Mouse (Mus musculus): ENCODE results near the gene Hist1h4f. TPM values are rescaled to one million over a fixed set of nuclear protein-coding genes. Genes with fewer than 3 reads are reported as not detected.
"Not testable (repeated sequence)": the region's sequence is repeated elsewhere in the genome, so short reads cannot be mapped to it uniquely, and the experiment has no call there.

Gene Hist1h4f
- polyA plus RNA-seq, 1 experiment: 27.0 TPM

- 19% methylated on average over 2 of the region's 2 CpGs for WGBS
- not testable (repeated sequence) for DNase-seq (ENCODE audit: low read depth, low spot score)
Observed at GRCm38 (mm10) chr13:23560699-23561098, 9.3 kb upstream of the Hist1h4f start.

DNA sequence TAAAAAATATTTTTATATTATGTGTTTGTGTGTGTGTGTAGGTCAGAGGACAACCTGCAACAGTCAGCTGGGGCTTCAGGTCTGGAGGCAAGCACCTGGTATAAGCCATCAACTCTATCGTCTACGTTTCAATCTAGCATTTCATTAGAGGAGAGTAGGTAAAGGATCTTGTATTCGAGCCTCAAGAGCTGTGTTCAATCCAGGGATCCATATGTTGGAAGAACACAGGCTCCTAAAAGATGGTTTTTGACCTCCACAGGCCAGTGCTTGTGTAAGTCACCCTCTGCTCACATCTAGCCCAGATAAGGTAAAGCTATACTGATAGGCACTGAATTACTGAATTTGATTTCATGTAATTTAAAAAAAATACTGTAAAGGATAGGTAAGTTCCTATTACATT is 5.5 kb upstream of the Hist1h4f start:
- no peak for DNase-seq (ENCODE audit: low read depth, low spot score)
- WGBS: 45% methylated on average over 3 of the region's 3 CpGs

GRCm38 (mm10) chr13:23555839-23556416 is 4.5 kb upstream of the Hist1h4f start:
- no peak for DNase-seq (ENCODE audit: low read depth, low spot score)
- WGBS: under 1% methylated on average over 18 of the region's 18 CpGs

DNA sequence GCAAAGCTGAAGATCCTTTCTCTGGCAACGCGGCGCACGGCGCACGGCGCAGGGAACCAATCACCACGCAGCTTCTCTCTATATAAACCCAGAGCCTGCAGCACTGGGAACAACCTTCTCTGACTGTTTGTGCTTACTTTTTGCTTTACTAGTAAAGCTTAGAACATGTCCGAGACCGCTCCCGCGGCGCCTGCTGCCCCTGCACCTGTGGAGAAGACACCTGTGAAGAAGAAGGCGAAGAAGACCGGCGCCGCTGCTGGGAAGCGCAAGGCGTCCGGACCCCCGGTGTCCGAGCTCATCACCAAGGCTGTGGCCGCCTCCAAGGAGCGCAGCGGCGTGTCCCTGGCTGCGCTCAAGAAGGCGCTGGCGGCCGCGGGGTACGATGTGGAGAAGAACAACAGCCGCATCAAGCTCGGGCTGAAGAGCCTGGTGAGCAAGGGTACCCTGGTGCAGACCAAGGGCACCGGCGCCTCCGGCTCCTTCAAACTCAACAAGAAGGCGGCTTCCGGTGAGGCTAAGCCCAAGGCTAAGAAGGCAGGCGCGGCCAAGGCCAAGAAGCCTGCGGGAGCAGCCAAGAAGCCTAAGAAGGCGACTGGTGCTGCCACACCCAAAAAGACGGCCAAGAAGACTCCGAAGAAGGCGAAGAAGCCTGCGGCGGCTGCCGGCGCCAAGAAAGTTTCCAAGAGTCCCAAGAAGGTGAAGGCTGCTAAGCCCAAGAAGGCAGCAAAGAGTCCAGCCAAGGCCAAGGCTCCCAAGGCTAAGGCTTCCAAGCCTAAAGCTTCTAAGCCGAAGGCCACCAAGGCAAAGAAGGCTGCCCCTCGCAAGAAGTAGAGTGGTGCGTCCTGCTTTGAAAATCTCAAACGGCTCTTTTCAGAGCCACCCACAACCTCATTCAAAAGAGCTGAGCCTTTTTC is 3.7 kb upstream of the Hist1h4f start:
- WGBS: under 1% methylated on average over 54 of the region's 54 CpGs
- no peak for DNase-seq (ENCODE audit: low read depth, low spot score)

DNA sequence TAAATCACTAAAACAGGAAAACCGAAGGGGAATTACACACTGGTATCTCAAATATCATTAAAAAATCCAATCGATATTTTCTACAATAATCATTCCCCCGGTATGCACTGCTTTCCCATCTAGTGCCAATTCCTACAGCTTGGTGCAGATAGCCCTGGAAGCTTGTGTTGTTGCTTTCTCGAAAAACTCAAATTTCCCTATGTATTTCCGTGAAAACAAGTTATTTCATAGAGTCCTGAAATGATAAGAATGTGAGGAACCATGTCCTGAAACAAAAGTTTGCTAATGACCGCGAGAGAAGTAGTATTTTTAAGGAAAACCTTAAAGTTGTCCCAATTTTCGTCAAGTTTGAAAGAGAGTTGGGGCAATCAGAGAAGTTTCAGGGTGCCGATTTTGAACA is 2.9 kb upstream of the Hist1h4f start:
- WGBS: 13% methylated on average over 9 of the region's 9 CpGs
- DNase-seq (ENCODE audit: low read depth, low spot score): no peak

DNA sequence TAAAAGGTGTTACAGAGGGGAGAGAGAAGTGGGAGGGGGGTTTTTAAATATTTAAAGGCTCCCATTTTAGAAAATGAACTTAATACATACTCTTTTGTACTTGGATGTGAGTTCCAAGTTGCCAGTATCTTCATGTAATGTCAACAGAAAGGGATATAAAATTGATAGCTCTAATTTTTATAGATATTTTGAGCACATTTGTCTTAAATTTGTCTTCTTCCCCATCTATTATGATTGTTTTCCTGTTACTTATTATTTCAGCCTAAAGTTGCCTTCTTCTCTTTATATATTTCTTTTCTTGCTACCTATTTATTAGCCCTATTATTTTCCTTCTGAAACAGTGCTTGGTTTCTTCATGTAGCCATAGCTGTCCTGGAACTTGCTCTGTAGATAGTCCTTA is 1.5 kb upstream of the Hist1h4f start, which contains the start of gene Hist1h1d:
Hist1h1d (plus strand) TSS at position 301 of the 400 bp plus-strand sequence.
- no peak for DNase-seq (ENCODE audit: low read depth, low spot score)

DNA sequence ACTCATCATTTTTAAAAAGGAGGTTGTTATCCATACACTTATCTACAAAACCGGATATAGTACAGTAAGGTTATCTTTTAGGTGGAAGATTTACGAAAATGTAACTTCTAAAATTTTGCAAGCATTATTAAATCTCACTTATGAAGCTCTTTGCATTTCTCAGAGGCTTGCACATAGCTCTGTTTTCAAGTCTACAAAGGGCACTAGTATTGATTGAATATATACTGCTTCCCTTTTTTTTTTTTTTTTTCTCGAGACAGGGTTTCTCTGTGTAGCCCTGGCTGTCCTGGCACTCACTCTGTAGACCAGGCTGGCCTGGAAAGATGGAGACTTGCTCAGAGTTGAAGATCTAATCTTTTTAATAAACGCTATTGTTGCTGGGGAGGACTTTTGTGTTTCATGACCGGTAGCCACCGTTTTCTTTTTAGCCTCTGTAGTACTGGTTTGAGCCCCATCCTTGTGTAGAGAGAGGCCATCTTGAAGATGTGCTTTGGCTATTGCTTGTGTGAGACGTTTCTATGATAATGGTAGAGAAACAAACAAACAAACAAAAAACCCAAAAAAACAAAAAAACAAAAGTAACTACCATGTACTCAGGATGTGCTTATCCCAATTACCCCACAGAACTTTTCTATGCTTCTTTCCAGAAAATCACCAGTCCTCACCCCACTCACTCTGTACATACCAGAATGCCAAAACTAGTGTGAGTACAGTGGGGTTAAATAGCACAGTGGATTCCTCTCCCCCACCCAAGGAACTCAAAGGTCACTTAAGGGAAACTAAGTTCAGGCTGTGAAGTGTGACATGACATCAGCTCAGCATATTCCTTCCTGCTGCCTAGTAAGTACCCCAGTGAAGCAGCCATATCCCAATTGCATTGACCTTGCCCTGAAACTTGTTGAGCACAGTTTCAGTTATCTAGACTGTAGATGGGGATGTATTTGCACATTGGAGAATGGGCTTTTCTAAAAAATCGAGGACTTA is 775 bp upstream of the Hist1h4f start:
- WGBS: 47% methylated on average over 8 of the region's 8 CpGs
- no peak for DNase-seq (ENCODE audit: low read depth, low spot score)

DNA sequence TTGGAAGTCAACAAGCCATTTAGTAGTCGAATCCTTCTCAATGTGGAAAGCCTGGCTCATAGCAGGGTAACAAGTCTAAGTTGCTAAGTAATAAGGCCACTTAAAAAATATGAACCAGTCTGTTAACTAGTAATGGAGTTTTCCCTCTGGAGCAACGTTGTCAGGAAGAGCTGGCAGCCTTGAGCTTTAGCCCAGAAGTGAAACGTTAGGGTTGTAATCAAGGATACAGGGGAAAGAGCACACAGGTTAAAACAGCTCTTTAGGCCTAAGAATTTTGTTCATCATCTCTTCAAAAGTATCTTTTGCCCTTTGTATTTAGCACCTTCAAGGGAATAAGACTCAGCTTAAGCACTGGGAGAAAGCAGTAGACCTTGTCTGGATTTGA is 695 bp downstream of the Hist1h4f start:
- 3% methylated on average over 3 of the region's 3 CpGs for WGBS
- no peak for DNase-seq (ENCODE audit: low read depth, low spot score)

GRCm38 (mm10) chr13:23546694-23547093 is 4.8 kb downstream of the Hist1h4f start:
- WGBS: 79% methylated on average over 5 of the region's 5 CpGs

DNA sequence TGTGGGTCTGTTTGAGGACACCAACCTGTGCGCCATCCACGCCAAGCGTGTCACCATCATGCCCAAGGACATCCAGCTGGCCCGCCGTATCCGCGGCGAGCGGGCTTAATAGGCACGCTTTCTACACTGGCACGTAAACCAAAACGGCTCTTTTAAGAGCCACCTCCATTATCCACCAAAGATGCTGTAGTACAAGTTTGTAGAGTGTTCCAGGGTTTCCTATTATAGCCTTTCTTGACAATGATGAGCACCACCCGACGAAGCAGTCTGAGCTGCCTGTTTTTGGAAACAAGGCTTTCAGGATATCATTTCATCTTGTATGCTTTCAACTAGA is 6.7 kb downstream of the Hist1h4f start:
- whole genome bisulfite sequencing: under 1% methylated on average over 13 of the region's 14 CpGs
- DNase-seq (ENCODE audit: low read depth, low spot score): not testable (repeated sequence)

More at GRCm38 (mm10) chr13:23546694-23547093, 4.8 kb downstream of the Hist1h4f start:
- no peak for DNase-seq (ENCODE audit: low read depth, low spot score)

GRCm38 (mm10) chr13:23543965-23544786 is 7.3 kb downstream of the Hist1h4f start, which contains the start of gene Hist1h3f:
Hist1h3f (plus strand) TSS chr13:23544052.
- WGBS: under 1% methylated on average over 33 of the region's 45 CpGs

DNA sequence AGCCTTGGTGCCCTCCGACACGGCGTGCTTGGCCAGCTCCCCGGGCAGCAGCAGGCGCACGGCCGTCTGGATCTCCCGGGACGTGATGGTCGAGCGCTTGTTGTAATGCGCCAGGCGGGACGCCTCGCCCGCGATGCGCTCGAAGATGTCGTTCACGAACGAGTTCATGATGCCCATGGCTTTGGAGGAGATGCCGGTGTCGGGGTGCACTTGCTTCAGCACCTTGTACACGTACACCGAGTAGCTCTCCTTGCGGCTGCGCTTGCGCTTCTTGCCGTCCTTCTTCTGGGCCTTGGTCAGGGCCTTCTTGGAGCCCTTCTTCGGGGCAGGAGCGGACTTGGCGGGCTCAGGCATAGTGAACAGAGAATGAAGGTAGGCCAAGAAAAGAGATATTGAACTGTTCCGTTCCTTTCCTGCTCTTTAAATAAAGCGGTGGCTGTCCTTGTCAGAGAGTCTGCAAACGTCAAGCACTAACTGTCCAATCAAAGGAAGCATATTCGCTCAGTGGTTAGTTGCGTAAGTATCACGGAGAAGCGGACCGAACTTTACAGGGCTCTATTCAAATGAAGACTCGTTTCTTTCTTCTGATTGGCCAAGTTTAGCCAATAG is 8.3 kb downstream of the Hist1h4f start, which contains the start of gene Hist1h2bh:
Hist1h2bh (minus strand) TSS at position 394 of the 609 bp plus-strand sequence.
- not testable (repeated sequence) for DNase-seq (ENCODE audit: low read depth, low spot score)
- WGBS: under 1% methylated on average over 39 of the region's 42 CpGs

More at GRCm38 (mm10) chr13:23543965-23544786, 7.3 kb downstream of the Hist1h4f start, which contains the start of gene Hist1h3f:
- DNase-seq (ENCODE audit: low read depth, low spot score): no peak

GRCm38 (mm10) chr13:23542225-23542980 is 9.0 kb downstream of the Hist1h4f start:
- DNase-seq (ENCODE audit: low read depth, low spot score): not testable (repeated sequence)
- 14% methylated on average over 3 of the region's 3 CpGs for WGBS

DNA sequence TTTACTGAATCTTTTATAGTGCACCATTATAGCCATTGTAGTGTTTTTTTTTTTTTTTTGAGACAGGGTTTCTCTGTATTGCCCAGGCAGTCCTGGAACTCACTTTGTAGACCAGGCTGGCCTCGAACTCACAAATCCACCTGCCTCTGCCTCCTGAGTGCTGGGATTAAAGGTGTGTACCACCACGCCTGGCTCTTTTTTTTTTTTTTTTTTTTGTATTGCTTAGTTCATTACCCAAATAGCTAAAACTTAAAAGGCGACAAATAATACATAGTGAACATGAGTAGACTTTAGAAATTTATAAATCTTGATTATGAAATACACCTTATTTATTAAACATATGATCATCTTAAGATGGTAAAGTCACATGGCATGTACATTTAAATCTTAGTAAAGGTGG is 10.0 kb downstream of the Hist1h4f start:
- WGBS: 88% methylated on average over 3 of the region's 3 CpGs
- DNase-seq (ENCODE audit: low read depth, low spot score): no peak

- WGBS: 58% methylated on average over 1 of the region's 1 CpGs
- not testable (repeated sequence) for DNase-seq (ENCODE audit: low read depth, low spot score)
Observed at GRCm38 (mm10) chr13:23539821-23540220, 11.6 kb downstream of the Hist1h4f start.

DNA sequence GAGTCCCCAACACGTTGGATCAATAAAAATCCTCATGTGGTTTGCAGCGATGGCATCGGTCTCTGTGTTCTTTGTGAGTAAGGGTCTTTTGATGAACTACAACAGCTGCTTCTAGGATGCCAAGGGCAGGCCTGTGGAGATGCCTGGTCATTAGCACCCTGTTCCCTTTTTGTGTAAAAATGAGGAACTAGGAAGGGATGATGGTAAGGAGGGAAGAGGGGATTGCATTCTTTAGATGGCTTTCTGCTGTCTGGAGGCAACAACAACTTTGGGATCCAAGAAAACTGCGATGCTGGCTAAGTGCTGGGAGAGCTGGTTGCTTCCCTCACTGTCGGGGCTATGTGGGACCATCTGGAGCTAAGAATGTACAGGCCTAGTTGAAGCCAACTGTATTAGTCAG is 13.2 kb downstream of the Hist1h4f start:
- no peak for DNase-seq (ENCODE audit: low read depth, low spot score)
- 81% methylated on average over 5 of the region's 5 CpGs for WGBS

- 56% methylated on average over 3 of the region's 3 CpGs for WGBS
- no peak for DNase-seq (ENCODE audit: low read depth, low spot score)
Observed at GRCm38 (mm10) chr13:23537006-23537710, 14.3 kb downstream of the Hist1h4f start.

Measured in large intestine, adult 2 months (tissue).